Mouse (Mus musculus): ENCODE measurements around the gene Gucy2c.
A peak's percentile ranks its signal among the peaks of the same experiment; 100 is the strongest.

Gene Gucy2c

DNA sequence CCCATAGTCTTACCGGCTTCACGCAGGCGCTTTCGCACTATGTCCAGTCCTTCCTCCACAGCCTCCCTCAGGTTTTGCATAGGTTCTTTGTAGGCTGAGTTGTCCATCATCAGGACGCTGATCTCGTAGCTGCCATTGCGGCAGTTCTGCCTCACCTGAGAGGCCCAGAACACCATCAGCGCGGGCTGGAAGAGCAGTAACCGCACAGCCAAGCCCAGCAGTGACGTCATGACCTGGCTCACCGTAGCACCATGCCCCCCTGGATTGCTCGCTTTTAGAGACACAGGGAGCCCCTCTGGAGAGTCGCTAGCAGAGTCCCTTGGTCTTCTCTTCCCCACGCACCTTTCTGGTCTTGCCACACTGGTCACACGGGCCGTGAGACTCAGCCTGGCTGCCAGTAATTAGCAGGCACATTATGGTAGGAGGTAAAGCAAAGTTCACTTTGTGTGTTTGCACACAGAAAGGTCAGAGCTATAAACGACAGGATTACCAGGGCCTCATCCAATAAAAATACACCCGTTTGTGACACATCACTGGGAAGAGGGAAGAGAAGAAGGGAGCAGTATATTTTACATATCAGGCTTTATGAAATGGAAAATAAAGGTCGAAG, at the start of gene Gucy2c:
Gucy2c (minus strand) TSS at position 389 of the 610 bp plus-strand sequence.
- no peak for DNase-seq (ENCODE audit: low spot score)

DNA sequence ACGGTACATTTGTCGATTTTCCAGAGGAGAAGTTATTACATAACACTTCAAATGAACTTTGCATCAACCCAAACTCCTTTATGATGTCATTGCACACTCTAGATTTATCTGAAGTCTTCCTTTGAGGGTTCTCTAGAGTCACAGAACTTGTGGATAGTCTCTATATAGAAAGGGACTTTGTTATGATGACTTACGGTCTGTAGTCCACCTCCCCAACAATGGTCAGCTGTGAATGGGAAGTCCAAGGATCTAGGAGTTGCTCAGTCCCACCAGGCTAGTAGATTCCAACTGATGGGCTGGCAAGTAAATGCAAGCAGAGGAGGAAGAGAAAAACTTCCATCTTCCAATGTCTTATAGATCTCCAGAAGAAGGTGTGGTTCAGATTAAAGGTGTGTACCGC, 47.1 kb upstream of the Gucy2c start:
- no peak for DNase-seq (ENCODE audit: low spot score)

DNA sequence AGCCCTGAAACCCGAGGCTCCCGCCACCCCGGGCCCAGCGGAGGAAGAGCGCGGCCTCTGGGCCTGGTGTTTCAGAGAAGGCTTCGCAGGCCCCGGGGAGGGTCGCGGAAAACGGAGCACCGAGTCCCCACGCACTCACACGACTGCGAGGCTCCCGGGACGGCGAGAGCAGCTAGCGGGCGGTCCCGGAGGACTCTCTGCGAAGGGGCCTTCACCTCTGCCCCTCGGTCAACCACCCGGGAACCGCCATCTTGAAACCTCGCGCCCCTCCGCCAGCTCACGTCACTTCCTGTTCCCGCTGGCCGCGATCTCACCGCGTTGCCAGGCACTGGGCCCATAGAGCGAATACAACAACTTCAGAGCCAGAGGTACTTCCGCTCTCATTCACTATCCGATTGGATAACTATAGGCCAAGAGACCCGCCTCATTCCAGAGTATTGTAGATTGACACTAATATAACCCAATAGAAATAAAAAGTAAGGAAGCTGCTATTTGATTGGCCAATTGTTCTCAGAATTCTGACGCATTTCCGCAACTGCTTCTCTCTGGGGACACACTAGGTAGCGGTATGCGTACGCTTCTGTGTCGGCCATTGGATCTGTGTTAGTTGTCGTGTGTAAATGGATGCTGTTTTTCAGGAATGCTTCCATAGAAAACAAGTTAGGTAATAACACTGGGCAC, 46.5 kb upstream of the Gucy2c start, which contains the start of gene Wbp11:
Wbp11 (minus strand) TSS at position 353 of the 681 bp plus-strand sequence.
- DNase-seq (ENCODE audit: low spot score) = peak; percentile 98

GRCm38 (mm10) chr6:136827516-136827880, 45.9 kb upstream of the Gucy2c start, which contains the start of gene BC049715:
Gene BC049715, plus strand, starts transcription at chr6:136827626.
- DNase-seq (ENCODE audit: low spot score) = no peak

GRCm38 (mm10) chr6:136827116-136827515, 45.6 kb upstream of the Gucy2c start:
- DNase-seq (ENCODE audit: low spot score) = no peak

- no peak for DNase-seq (ENCODE audit: low spot score)
Measured at GRCm38 (mm10) chr6:136824987-136825386, 43.4 kb upstream of the Gucy2c start.

DNA sequence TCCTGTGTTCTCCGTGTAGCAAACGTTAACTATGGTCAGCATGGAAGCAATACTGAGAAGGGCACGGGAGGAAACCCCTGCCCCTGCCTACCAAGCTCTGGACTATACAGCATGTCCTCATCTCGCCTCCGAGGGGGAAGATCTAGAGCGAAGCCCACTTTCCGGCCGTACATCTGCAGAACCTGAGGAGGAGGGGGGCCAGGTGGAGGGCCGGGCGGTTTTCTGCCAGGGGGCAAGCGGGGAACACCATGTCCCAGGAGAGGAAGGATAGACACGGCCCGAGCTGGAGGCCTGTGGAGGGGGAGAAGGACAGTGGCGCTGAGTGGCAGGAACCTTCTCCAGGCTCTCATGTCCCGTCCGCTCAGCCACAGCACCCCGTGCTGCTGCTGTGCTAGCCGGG, 39.5 kb upstream of the Gucy2c start:
- no peak for DNase-seq (ENCODE audit: low spot score)

DNA sequence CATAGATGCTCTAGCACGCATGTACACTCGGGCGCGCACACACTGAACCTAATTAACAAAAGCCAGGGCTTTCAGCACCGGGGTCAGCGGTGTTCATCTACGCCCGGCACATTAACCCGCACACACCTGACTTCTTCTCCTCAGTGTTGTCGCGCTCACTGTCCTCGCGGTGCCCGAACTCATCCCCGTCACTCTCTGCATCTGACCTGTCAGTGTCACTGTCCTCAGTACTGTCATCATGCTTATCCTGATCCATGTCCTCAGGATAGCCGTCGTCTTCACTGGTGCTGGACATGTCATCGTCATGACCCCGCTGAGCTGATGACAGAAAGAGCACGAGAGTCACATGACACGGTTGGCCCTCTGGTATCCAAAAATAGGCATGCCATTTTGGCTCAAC, 38.8 kb upstream of the Gucy2c start:
- DNase-seq (ENCODE audit: low spot score) = no peak

GRCm38 (mm10) chr6:136817549-136817948, 36.0 kb upstream of the Gucy2c start:
- DNase-seq (ENCODE audit: low spot score) = no peak

GRCm38 (mm10) chr6:136816826-136817225, 35.3 kb upstream of the Gucy2c start:
- DNase-seq (ENCODE audit: low spot score) = no peak

DNA sequence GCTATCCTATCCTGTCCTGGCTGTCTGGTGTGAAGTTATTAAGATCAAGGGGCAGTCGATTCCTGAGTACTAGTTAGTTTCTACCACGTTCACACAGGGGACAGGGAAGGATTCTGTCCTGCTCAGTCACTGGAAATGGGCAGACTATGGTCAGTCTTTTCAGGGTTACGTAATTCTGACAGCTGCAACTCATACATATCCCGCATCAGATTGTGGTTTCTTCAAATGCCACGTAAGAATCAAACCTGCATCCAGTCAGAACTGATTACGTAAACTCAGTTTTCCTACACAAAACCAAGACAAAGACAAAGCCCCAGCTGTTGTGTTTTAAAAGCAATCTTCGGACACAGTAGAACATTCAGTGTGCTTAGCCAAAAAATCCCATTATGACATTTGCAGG, 33.8 kb upstream of the Gucy2c start:
- DNase-seq (ENCODE audit: low spot score) = no peak

DNA sequence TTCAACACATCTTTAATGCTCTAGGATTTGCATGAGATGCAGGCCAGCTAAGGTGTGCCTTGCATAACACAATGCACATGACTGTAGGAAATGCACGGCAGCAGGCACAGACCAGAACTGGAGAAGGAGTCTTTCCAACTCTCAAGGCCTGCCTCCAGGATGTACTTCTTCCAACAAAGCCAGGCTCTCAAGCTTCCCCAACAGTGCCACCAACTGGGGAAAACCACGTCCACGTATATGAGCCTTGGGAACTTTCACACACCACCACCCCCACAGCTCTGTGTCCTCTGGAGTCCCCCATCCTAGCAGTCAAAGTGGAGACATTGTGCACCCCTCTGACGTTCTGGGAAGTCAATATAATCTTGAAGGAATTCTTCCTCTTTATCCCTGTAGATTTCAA, 31.6 kb upstream of the Gucy2c start:
- peak; percentile 45 for DNase-seq (ENCODE audit: low spot score)

- no peak for DNase-seq (ENCODE audit: low spot score)
Measured at GRCm38 (mm10) chr6:136811196-136811595, 29.6 kb upstream of the Gucy2c start.

DNA sequence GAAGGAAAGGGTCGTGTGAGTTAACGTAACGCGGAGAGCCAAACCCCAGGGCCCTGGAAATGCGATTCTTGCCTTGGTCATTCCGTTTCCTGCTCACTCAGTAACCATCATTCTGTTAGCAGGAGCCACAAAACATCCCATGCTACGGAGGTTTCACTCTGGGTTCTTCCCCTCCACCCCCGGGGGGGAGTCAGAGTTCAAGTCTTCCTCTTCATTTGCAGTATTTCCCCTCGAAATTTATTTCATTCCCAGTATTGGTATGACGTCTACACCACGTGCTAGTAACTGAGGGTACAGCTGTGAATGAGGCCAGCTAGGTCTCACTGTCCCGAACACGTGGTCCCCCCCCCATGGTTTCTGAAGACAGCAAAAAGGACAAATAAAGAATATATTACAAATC, 28.1 kb upstream of the Gucy2c start:
- no peak for DNase-seq (ENCODE audit: low spot score)

GRCm38 (mm10) chr6:136809077-136809476, 27.5 kb upstream of the Gucy2c start:
- peak; percentile 88 for DNase-seq (ENCODE audit: low spot score)

DNA sequence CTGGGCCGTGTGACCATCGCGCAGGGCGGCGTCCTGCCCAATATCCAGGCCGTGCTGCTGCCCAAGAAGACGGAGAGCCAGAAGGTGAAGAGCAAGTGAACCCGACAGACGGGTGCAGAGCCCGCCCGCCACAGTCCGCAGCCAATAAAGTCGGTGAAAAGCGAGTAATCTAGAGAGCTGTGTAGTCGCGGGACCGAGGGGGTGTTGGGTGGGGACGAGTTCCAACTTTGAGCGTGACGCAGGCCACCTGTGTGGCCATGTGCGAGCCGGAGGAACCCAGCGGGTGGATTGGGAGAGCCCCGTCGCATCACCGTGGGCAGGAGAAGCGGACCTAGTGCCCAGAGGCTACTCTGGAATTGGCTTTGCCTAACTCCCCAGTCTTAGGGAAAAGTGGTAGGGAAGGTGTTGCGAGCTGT, 27.1 kb upstream of the Gucy2c start:
- DNase-seq (ENCODE audit: low spot score) = peak; percentile 21

GRCm38 (mm10) chr6:136808014-136808417, 26.5 kb upstream of the Gucy2c start, which contains the start of gene H2afj:
Gene H2afj, plus strand, starts transcription at chr6:136808244.
- peak; percentile 98 for DNase-seq (ENCODE audit: low spot score)

DNA sequence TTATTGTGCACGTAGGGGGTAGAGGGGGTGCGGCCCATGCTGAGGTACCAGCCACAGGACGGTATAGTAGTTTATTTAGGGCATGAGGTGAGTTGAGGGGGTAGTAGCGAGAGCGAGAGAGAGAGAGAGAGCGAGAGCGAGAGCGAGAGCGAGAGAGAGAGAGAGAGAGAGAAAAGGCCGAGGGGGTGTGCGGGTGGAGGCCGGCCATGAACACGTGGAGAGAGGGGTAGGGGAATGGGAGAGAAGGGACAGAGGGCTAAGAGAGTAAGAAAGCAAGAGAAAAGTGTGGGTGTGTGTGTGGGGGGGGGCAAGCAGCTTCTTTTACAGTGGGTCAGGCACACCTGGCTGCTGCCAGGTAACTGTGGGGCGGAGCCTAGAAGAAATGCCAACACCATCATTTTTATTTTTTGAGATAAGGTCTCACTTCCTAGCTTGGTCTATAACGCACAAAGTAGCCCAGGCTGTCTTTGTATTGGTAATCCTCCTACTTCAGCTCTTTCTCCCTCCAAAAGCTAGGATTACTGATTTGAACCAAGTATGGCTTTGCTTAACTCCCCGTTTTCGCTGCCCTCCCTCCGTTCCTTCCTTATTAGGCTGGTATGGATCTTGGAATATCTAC, 25.9 kb upstream of the Gucy2c start:
- no peak for DNase-seq (ENCODE audit: low spot score)

GRCm38 (mm10) chr6:136806819-136807218, 25.3 kb upstream of the Gucy2c start:
- peak; percentile 69 for DNase-seq (ENCODE audit: low spot score)

GRCm38 (mm10) chr6:136805409-136805775, 23.8 kb upstream of the Gucy2c start:
- no peak for DNase-seq (ENCODE audit: low spot score)

- no peak for DNase-seq (ENCODE audit: low spot score)
Measured at GRCm38 (mm10) chr6:136804705-136805408, 23.3 kb upstream of the Gucy2c start.

DNA sequence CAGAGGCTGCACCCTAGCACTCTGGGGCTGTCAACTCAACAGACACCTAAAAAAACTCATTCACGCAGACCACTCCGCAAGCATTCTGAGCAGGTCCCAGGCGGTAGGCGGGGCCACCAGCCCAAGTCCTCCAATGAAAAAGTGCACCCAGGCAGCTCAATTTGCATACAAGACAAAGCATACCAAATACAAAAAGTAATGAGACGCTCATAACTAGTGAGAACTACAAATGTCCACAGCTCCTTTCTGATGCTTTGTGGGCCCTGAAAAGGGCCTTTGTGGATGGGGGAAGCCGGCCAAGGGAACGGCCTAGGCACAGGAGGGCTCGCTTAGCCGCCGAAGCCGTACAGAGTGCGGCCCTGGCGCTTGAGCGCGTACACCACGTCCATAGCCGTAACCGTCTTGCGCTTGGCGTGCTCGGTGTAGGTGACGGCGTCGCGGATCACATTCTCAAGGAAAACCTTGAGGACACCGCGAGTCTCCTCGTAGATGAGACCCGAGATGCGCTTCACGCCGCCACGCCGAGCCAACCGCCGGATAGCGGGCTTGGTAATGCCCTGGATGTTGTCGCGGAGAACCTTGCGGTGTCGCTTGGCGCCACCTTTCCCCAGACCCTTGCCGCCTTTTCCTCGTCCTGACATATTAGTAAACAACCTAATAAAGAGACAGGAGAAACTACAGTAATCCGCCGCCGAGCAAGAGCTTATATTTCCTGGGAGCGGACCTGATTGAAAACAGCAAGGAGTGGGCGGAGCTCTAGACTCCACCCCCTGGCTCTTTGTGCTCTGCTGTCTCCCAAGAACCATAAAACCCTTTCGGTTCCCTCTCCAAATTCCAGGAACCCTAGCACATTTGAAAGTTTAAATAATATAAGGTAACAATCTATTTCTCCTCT, 22.4 kb upstream of the Gucy2c start, which contains the start of gene Hist4h4:
Hist4h4 (minus strand) TSS at position 677 of the 895 bp plus-strand sequence.
- peak; percentile 97 for DNase-seq (ENCODE audit: low spot score)
